Mouse (Mus musculus): ENCODE data around the gene Actr2. TPM values are rescaled to one million over a fixed set of nuclear protein-coding genes. Genes with fewer than 3 reads are reported as not detected.

Actr2 gene
- polyA plus RNA-seq, 1 experiment from 2014 or later = 104 TPM

GRCm38 (mm10) chr11:20112006-20112740 is 540 bp downstream of the Actr2 start:
- no peaks in the 10 kb centered on the region for H3K9me3 ChIP-seq
- peak; percentile 77 for ATAC-seq (ENCODE audit: insufficient number of reproducible peaks, insufficient read depth, low FRiP score, low TSS enrichment, low read depth)
- H3K4me3 ChIP-seq (replicated peaks) = peak overlapping the region; percentile 80
- H3K9ac ChIP-seq (replicated peaks) = peak overlapping the region; percentile 83
- 1% methylated on average over 35 of the region's 50 CpGs for WGBS
- peak overlapping the region; percentile 91 for H3K27ac ChIP-seq
- H3K36me3 ChIP-seq = peaks cover 4% of the 10 kb centered on the region; the same call in 1 of the 2 replicates
- peaks cover 14% of the 10 kb centered on the region for H3K4me1 ChIP-seq (replicated peaks)
- peak overlapping the region; percentile 63 for H3K4me2 ChIP-seq
- H3K27me3 ChIP-seq = no peaks in the 10 kb centered on the region

GRCm38 (mm10) chr11:20108151-20108550 is 4.6 kb downstream of the Actr2 start:
- Histone ChIP-seq H3K4me2 (no peak overlapping the region), H3K27ac (no peak overlapping the region), H3K4me1 (replicated peaks) (peaks cover 8% of the 10 kb centered on the region), H3K27me3 (no peaks in the 10 kb centered on the region), H3K4me3 (replicated peaks) (no peak overlapping the region), H3K36me3 (peaks cover 4% of the 10 kb centered on the region; the same call in 1 of the 2 replicates), H3K9ac (replicated peaks) (no peak overlapping the region), H3K9me3 (no peaks in the 10 kb centered on the region)
- WGBS = 97% methylated on average over 7 of the region's 7 CpGs
- no peak for ATAC-seq (ENCODE audit: insufficient number of reproducible peaks, insufficient read depth, low FRiP score, low TSS enrichment, low read depth)

- ATAC-seq (ENCODE audit: insufficient number of reproducible peaks, insufficient read depth, low FRiP score, low TSS enrichment, low read depth) = no peak
- no peak overlapping the region for H3K9ac ChIP-seq (replicated peaks)
- H3K27ac ChIP-seq = no peak overlapping the region
- WGBS = 90% methylated on average over 4 of the region's 4 CpGs
- no peaks in the 10 kb centered on the region for H3K27me3 ChIP-seq
- no peaks in the 10 kb centered on the region for H3K9me3 ChIP-seq
- peaks cover 8% of the 10 kb centered on the region for H3K4me1 ChIP-seq (replicated peaks)
- H3K4me3 ChIP-seq (replicated peaks) = no peak overlapping the region
- H3K36me3 ChIP-seq = peaks cover 4% of the 10 kb centered on the region; the same call in 1 of the 2 replicates
- H3K4me2 ChIP-seq = no peak overlapping the region
These were observed 5.0 kb downstream of the Actr2 start for GRCm38 (mm10) chr11:20107683-20108082.

GRCm38 (mm10) chr11:20106946-20107345 is 5.8 kb downstream of the Actr2 start:
- H3K4me1 ChIP-seq (replicated peaks) = peaks cover 7% of the 10 kb centered on the region
- H3K36me3 ChIP-seq = peaks cover 4% of the 10 kb centered on the region; the same call in 1 of the 2 replicates
- no peaks in the 10 kb centered on the region for H3K9me3 ChIP-seq
- H3K4me3 ChIP-seq (replicated peaks) = no peak overlapping the region
- WGBS = 92% methylated on average over 3 of the region's 3 CpGs
- no peak overlapping the region for H3K4me2 ChIP-seq
- H3K27me3 ChIP-seq = no peaks in the 10 kb centered on the region
- no peak for ATAC-seq (ENCODE audit: insufficient number of reproducible peaks, insufficient read depth, low FRiP score, low TSS enrichment, low read depth)
- H3K9ac ChIP-seq (replicated peaks) = no peak overlapping the region
- H3K27ac ChIP-seq = no peak overlapping the region

- ATAC-seq (ENCODE audit: insufficient number of reproducible peaks, insufficient read depth, low FRiP score, low TSS enrichment, low read depth) = no peak
- H3K27ac ChIP-seq = no peak overlapping the region
- H3K4me2 ChIP-seq = no peak overlapping the region
- no peak overlapping the region for H3K4me3 ChIP-seq (replicated peaks)
- H3K36me3 ChIP-seq = peaks cover 29% of the 10 kb centered on the region
- no peaks in the 10 kb centered on the region for H3K4me1 ChIP-seq (replicated peaks)
- H3K9ac ChIP-seq (replicated peaks) = no peak overlapping the region
- H3K27me3 ChIP-seq = no peaks in the 10 kb centered on the region
- H3K9me3 ChIP-seq = no peaks in the 10 kb centered on the region
- WGBS = 96% methylated on average over 2 of the region's 2 CpGs
These were observed 8.8 kb downstream of the Actr2 start for GRCm38 (mm10) chr11:20103949-20104348.

- ATAC-seq (ENCODE audit: insufficient number of reproducible peaks, insufficient read depth, low FRiP score, low TSS enrichment, low read depth) = no peak
- Histone ChIP-seq H3K4me2 (no peak overlapping the region), H3K27ac (no peak overlapping the region), H3K36me3 (peaks cover 69% of the 10 kb centered on the region), H3K9ac (replicated peaks) (no peak overlapping the region), H3K4me1 (replicated peaks) (no peaks in the 10 kb centered on the region), H3K9me3 (no peaks in the 10 kb centered on the region), H3K27me3 (no peaks in the 10 kb centered on the region), H3K4me3 (replicated peaks) (no peak overlapping the region)
These were observed 26.4 kb downstream of the Actr2 start for GRCm38 (mm10) chr11:20086306-20086705.

- H3K27ac ChIP-seq = no peak overlapping the region
- 77% methylated on average over 2 of the region's 2 CpGs for WGBS
- H3K9me3 ChIP-seq = no peaks in the 10 kb centered on the region
- H3K4me3 ChIP-seq (replicated peaks) = no peak overlapping the region
- no peak for ATAC-seq (ENCODE audit: insufficient number of reproducible peaks, insufficient read depth, low FRiP score, low TSS enrichment, low read depth)
- no peak overlapping the region for H3K4me2 ChIP-seq
- H3K4me1 ChIP-seq (replicated peaks) = no peaks in the 10 kb centered on the region
- peaks cover 70% of the 10 kb centered on the region for H3K36me3 ChIP-seq
- no peaks in the 10 kb centered on the region for H3K27me3 ChIP-seq
- no peak overlapping the region for H3K9ac ChIP-seq (replicated peaks)
These were observed 27.1 kb downstream of the Actr2 start for GRCm38 (mm10) chr11:20085635-20086034.

GRCm38 (mm10) chr11:20075415-20075814 is 37.3 kb downstream of the Actr2 start:
- H3K4me3 ChIP-seq (replicated peaks) = no peak overlapping the region
- no peak for ATAC-seq (ENCODE audit: insufficient number of reproducible peaks, insufficient read depth, low FRiP score, low TSS enrichment, low read depth)
- H3K27ac ChIP-seq = no peak overlapping the region
- no peaks in the 10 kb centered on the region for H3K4me1 ChIP-seq (replicated peaks)
- no peaks in the 10 kb centered on the region for H3K27me3 ChIP-seq
- H3K36me3 ChIP-seq = peaks cover 81% of the 10 kb centered on the region
- H3K4me2 ChIP-seq = no peak overlapping the region
- no peak overlapping the region for H3K9ac ChIP-seq (replicated peaks)
- 89% methylated on average over 1 of the region's 1 CpGs for WGBS
- H3K9me3 ChIP-seq = no peaks in the 10 kb centered on the region

- H3K27ac ChIP-seq = no peak overlapping the region
- H3K9ac ChIP-seq (replicated peaks) = no peak overlapping the region
- H3K4me3 ChIP-seq (replicated peaks) = no peak overlapping the region
- H3K4me2 ChIP-seq = no peak overlapping the region
- no peak for ATAC-seq (ENCODE audit: insufficient number of reproducible peaks, insufficient read depth, low FRiP score, low TSS enrichment, low read depth)
- H3K9me3 ChIP-seq = no peaks in the 10 kb centered on the region
- H3K4me1 ChIP-seq (replicated peaks) = no peaks in the 10 kb centered on the region
- peaks cover 82% of the 10 kb centered on the region for H3K36me3 ChIP-seq
- no peaks in the 10 kb centered on the region for H3K27me3 ChIP-seq
- WGBS = 96% methylated on average over 5 of the region's 5 CpGs
These were observed 39.9 kb downstream of the Actr2 start for GRCm38 (mm10) chr11:20072826-20073225.

- no peak overlapping the region for H3K27ac ChIP-seq
- no peaks in the 10 kb centered on the region for H3K4me1 ChIP-seq (replicated peaks)
- no peaks in the 10 kb centered on the region for H3K27me3 ChIP-seq
- no peak overlapping the region for H3K4me2 ChIP-seq
- ATAC-seq (ENCODE audit: insufficient number of reproducible peaks, insufficient read depth, low FRiP score, low TSS enrichment, low read depth) = no peak
- WGBS = 65% methylated on average over 3 of the region's 3 CpGs
- H3K4me3 ChIP-seq (replicated peaks) = no peak overlapping the region
- H3K9ac ChIP-seq (replicated peaks) = no peak overlapping the region
- peaks cover 81% of the 10 kb centered on the region for H3K36me3 ChIP-seq
- no peaks in the 10 kb centered on the region for H3K9me3 ChIP-seq
These were observed 40.5 kb downstream of the Actr2 start for GRCm38 (mm10) chr11:20072174-20072573.

- Histone ChIP-seq H3K9me3 (no peaks in the 10 kb centered on the region), H3K4me1 (replicated peaks) (peaks cover 10% of the 10 kb centered on the region), H3K36me3 (peaks cover 75% of the 10 kb centered on the region), H3K9ac (replicated peaks) (no peak overlapping the region), H3K4me3 (replicated peaks) (no peak overlapping the region), H3K27ac (no peak overlapping the region), H3K27me3 (no peaks in the 10 kb centered on the region), H3K4me2 (no peak overlapping the region)
- no peak for ATAC-seq (ENCODE audit: insufficient number of reproducible peaks, insufficient read depth, low FRiP score, low TSS enrichment, low read depth)
- WGBS = 96% methylated on average over 6 of the region's 6 CpGs
These were observed 44.2 kb downstream of the Actr2 start for GRCm38 (mm10) chr11:20068346-20069004.
